Mouse (Mus musculus) macrophage (primary cell): Measurements from ENCODE around the gene Samd4b. TPM values are rescaled to one million over a fixed set of nuclear protein-coding genes. Genes with fewer than 3 reads are reported as not detected.
"Not testable (repeated sequence)": the region's sequence is repeated elsewhere in the genome, so short reads cannot be mapped to it uniquely, and the experiment has no call there.

ENCODE experiments used
- H3K27ac ChIP-seq: fragments of 350-480 bp; formaldehyde crosslinking; 2 replicates; pipeline ENCODE4 v1.9.0; 2021
- H3K36me3 ChIP-seq: fragments of 350-480 bp; formaldehyde crosslinking; 2 replicates; pipeline ENCODE4 v1.9.0; 2021; ENCODE audit errors: inconsistent target
- H3K4me3 ChIP-seq: fragments of 350-480 bp; formaldehyde crosslinking; 2 replicates; pipeline ENCODE4 v1.9.0; 2021; ENCODE audit errors: inconsistent target
- H3K79me2 ChIP-seq: fragments of 350-480 bp; formaldehyde crosslinking; 2 replicates; pipeline ENCODE4 v1.9.0; 2021; ENCODE audit errors: inconsistent target
- WGBS: methylation state at CpG from one replicate; pipeline ENCODE4 v1.1.7; 2026; ENCODE audit warnings: inconsistent platforms; ENCODE audit not compliant: missing documents; 5-methylcytosine and 5-hydroxymethylcytosine counted together
- polyA plus RNA-seq: library from polyadenylated mRNA; stranded (reverse); fragments of 250-400 nt; gene quantifications from 3 replicates; pipeline ENCODE4 v1.2.4, GENCODE M21; 2018; ENCODE audit warnings: inconsistent platforms

Gene Samd4b
- polyA plus RNA-seq, 1 experiment from 2014 or later, result 25.5 TPM

DNA sequence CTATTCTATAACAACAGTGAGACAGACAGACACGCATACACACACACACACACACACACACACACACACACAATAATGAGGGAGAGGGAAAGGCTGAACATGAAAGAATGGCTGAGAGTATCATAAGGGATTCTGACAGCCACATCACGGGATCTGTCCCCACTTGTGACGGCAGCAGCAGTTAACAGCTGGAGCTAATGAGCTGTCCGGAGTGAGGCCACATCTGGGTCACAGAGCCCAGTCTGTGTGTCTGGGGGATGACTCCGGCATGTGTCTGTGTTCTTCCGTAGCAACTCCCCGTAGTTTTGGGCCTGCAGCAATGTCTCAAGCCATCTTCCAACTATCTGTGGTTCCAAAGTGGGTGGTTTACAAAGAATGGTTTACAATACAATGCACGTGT lies 65.9 kb downstream of the Samd4b start:
- Histone ChIP-seq H3K36me3 (no peaks in the 10 kb centered on the region), H3K79me2 (no peaks in the 10 kb centered on the region), H3K4me3 (no peak overlapping the region), H3K27ac (no peak overlapping the region)
- 96% methylated on average over 7 of the region's 8 CpGs for WGBS

DNA sequence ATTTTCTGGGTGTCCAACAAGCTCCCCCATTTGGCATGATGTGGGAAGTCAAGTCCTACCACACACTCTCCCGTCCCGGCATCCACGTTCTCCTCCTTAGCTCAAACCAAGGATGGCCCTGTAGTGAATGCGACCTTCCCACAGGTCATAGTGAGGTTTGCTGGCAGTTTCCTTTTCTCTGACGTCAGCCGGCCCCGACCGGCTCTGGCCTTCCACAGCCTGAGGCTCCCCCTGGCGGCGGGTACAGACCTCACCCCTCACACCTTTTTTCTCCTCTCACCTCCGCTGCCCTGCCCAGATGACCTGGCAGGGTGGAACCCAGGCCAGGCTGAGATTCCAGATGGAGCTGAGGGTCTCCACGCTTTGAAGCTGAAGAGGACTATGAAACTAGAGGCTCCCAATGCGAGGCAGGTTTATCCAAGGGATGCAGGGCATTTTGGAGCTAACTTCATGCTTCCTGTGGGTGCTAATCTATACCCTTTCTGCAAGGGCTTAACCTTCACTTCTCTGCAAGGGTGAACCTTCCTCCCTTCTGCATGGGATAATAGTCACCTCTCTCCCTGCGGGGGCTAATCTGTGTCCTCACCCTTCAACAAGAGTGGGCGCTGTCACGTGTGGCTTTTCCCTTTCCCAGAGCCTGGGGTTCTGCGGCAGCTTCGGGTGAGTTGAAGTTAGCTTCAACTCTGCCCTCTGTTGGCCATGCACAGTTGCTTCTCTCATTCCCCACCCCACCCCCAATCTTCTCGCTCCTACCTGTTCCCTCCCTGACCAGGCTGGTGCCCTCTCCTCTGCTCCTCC lies 69.8 kb downstream of the Samd4b start:
- Histone ChIP-seq H3K36me3 (no peaks in the 10 kb centered on the region), H3K79me2 (no peaks in the 10 kb centered on the region), H3K27ac (no peak overlapping the region), H3K4me3 (no peak overlapping the region)
- 1% methylated on average over 17 of the region's 19 CpGs for WGBS

DNA sequence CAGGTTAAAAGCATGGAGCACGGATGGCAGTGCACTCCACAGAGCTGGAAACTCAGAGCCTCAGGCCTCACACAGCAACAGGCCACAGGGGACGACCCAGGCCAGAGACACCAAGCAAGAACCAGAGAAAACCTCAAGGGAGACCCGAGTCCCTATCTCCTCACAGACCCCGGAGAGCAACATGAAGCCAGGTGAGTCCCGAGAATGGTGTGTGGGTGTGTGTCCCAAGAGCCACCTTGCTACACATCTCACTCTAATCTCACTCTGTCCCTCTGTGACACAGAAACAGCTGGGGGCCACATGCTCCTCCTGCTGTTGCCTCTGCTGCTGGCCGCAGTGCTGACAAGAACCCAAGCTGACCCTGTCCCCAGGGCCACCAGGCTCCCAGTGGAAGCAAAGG lies 75.4 kb downstream of the Samd4b start, which contains the start of gene Ifnl3:
TSS of gene Ifnl3 (plus strand) at position 301 of the 400 bp plus-strand sequence.
- not testable (repeated sequence) for H3K79me2 ChIP-seq, H3K36me3 ChIP-seq, H3K27ac ChIP-seq, H3K4me3 ChIP-seq
- WGBS, result no CpG with 5 or more reads among the region's 6 CpGs

DNA sequence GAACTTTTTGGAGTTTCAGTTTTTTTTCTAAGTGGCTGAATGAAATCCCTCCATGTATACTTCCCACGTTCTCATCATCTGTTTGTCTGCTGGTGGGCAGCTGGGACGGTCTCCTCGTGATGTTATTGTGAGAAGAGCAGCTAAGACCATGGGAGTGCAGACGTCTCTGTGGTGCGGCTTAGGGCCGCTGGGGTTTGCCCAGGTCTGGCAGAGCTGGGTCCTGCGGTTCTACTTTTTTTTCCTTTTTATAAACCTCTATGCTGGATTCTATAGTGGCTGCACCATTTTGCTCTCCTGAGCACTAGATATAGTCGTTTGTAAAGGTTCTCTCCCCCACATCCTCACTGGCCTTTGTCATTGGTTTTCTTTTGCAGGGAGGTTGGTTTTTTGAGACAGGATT lies 86.5 kb downstream of the Samd4b start:
- H3K4me3 ChIP-seq, result no peak overlapping the region
- WGBS, result 70% methylated on average over 8 of the region's 8 CpGs
- H3K36me3 ChIP-seq, result no peaks in the 10 kb centered on the region
- H3K27ac ChIP-seq, result no peak overlapping the region
- H3K79me2 ChIP-seq, result no peaks in the 10 kb centered on the region

DNA sequence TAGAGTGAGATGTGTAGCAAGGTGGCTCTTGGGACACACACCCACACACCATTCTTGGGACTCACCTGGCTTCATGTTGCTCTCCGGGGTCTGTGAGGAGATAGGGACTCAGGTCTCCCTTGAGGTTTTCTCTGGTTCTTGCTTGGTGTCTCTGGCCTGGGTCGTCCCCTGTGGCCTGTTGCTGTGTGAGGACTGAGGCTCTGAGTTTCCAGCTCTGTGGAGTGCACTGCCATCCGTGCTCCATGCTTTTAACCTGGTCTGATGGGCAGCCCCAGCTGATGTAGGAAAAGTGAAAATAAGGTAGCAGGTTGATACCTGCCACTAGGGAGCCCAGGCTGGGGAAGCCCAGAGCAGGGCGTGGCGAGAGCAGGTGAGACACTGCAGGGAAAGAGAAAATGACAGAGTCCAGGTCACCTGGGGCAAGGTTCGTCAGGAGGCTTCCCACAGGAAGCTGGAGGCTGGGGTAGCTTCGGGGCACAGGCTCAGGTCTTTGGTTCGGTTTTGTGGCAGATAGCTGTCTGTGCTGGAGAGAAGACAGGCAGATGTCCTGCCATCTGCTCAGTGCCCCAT lies 87.5 kb downstream of the Samd4b start, which contains the start of gene Ifnl2:
TSS of gene Ifnl2 (minus strand) at position 51 of the 570 bp plus-strand sequence.
- H3K4me3 ChIP-seq, H3K79me2 ChIP-seq, H3K27ac ChIP-seq, H3K36me3 ChIP-seq: not testable (repeated sequence)
- WGBS, result 71% methylated on average over 7 of the region's 8 CpGs

DNA sequence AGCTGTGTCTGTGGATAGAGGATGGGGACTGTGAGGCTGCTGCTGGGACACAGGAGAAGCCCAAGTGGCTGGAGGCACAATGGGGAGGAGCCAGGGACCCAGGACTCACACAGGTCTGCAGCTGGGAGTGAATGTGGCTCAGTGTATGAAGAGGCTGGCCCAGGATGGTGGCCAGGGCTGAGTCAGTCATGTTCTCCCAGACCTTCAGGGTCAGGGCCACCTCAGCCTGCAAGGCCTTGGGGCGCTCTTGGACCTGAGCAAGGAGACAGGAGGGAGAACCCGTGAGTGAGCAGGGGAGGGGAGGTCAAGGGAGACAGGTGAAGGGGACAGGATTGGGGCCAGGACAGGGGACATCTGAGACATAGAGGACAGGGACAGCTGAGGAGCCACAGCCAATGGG lies 88.8 kb downstream of the Samd4b start:
- not testable (repeated sequence) for H3K79me2 ChIP-seq, H3K27ac ChIP-seq, H3K4me3 ChIP-seq, H3K36me3 ChIP-seq
- WGBS, result no CpG with 5 or more reads among the region's 2 CpGs

DNA sequence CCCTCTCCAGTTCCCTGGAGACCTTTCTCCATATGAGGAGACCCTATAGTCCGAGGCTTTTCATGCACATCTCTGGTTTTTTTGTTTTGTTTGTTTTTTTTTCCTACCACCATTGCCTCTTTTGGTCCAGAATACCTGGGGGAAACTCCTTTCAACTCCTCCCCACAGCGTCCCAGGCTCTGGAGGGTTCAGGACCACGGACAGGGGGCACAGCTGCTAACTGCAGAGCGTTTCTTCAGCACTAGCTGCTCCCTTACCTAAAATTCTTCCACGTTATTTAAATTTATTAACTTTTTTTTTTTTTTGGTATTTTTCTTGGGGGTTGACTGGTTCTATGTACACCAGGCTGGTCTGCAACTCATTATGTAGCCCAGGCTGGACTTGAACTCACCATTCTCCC lies 92.4 kb downstream of the Samd4b start:
- H3K4me3 ChIP-seq, result no peak overlapping the region
- 8% methylated on average over 5 of the region's 5 CpGs for WGBS
- H3K27ac ChIP-seq, result no peak overlapping the region
- H3K36me3 ChIP-seq, result no peaks in the 10 kb centered on the region
- H3K79me2 ChIP-seq, result no peaks in the 10 kb centered on the region

DNA sequence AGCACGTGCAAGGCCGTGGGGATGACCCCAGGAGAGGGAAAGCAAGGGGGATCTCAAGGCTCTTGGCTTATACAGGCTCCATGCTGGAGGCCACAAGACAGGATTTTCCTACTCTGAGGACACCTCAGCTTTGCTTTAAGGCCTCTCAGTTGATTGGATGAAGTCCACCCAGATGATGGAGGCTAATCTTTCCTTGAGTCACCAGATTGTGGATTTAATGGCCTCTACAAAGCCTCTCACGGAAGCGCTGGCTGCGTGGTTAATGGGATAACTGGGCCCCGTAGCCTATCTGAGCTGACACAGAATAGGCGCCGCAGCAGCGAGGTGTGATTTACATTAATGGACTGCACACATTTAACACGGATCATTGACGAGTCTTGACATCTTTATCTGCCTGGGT lies 102.5 kb downstream of the Samd4b start:
- H3K36me3 ChIP-seq, result no peaks in the 10 kb centered on the region
- WGBS, result 97% methylated on average over 11 of the region's 11 CpGs
- H3K4me3 ChIP-seq, result no peak overlapping the region
- no peak overlapping the region for H3K27ac ChIP-seq
- no peaks in the 10 kb centered on the region for H3K79me2 ChIP-seq

DNA sequence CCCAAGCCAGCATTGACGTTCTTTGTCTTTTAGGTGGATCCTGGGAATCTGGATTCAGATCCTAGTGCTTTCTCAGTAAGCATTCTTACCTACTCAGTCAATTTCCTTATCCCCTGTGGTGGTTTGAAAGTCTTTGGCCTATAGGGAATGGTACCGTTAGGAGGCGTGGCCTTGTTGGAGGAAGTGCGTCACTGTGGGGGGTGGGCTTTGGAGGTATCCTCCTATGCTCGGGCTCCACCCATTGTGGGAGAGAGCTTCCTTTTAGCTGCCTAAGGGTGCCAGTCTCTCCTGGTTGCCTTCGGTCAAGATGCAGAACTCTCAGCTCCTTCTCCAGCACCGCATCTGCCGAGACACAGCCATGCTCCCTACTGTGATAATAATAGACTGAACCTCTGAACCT lies 105.6 kb downstream of the Samd4b start:
- no peak overlapping the region for H3K27ac ChIP-seq
- H3K4me3 ChIP-seq, result no peak overlapping the region
- 88% methylated on average over 8 of the region's 8 CpGs for WGBS
- H3K36me3 ChIP-seq, result no peaks in the 10 kb centered on the region
- no peaks in the 10 kb centered on the region for H3K79me2 ChIP-seq

DNA sequence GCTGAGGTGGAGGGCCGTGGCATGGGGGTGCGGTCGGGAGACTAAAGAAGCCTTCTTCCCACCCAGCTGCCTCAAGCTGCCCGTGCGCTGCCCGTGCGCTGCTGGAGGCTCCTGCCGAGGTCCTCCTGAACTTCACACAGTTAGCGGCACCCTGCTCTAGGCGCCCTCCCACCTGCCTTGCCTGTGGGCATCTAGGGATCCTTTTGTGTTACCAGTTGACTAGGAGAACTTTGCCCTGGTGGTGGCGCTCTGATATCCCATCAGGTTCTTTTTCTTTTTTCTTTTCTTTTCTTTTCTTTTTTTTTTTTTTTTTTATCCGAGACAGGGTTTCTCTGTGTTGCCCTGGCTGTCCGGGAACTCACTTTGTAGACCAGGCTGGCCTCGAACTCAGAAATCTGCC lies 107.0 kb downstream of the Samd4b start:
- WGBS, result 55% methylated on average over 14 of the region's 14 CpGs
- no peak overlapping the region for H3K4me3 ChIP-seq
- no peaks in the 10 kb centered on the region for H3K79me2 ChIP-seq
- no peak overlapping the region for H3K27ac ChIP-seq
- H3K36me3 ChIP-seq, result no peaks in the 10 kb centered on the region

DNA sequence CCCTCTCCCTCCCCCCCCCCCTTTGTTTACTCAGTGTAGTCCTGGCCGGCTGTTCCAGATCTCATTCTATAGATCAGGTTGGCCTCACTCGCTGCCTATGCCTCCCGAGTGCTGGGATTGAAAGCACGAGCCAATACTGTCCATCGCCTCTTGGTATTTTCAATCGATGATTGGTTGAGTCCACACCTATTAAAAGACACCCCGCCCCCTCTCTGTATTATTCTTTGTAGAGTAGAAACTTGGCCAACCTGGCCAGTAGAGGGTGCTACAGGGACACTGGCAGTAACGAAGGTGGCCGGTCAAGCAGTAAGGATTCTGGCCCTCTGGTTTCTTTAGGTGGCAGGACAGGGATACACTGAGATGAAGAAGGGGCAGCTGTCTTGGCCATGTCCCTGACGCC lies 107.5 kb downstream of the Samd4b start:
- Histone ChIP-seq H3K79me2 (no peaks in the 10 kb centered on the region), H3K36me3 (no peaks in the 10 kb centered on the region), H3K4me3 (no peak overlapping the region), H3K27ac (no peak overlapping the region)
- WGBS, result 10% methylated on average over 10 of the region's 10 CpGs

DNA sequence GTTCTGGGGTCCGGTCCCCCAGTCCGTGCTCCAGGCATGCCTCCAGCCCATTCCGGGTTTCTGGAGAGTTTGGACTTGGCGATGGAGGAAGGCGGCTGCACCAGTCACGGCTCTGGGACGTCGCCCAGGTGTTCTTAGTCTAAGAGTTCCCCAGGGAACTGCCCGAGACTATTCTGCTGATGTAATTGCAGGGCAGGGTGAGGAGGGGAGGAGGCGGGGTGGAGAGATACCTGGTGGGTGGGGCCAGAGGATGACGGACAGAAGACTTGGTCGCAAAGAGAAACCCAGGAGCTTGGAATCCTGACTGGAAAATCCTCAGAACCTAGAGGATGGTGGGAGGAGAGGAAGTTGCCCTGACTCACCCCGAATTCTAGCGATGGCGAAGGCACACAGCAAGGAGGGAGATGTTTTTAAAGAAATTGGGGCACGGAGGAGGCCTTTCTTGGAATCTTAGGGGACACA lies 109.9 kb downstream of the Samd4b start:
- no peaks in the 10 kb centered on the region for H3K79me2 ChIP-seq

DNA sequence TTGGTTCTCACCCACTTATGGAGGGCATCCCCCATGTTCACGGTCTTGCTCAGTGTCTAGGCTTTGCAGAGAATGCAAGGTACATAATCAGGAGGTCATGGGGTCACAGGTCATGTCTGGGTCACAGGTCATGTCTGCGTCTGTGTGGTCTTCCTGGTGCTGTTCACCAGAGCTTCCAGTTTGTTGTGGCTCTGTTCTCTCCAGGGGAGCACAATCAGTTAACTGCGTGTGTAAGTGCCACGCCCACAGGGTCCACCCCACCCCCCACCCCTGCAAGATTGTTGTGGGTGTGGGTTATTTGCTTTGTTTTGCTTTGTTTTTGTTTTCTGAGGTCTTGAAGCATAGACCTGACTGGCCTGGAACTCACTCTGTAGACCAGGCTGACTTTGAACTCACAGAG lies 113.8 kb downstream of the Samd4b start:
- Histone ChIP-seq H3K27ac (no peak overlapping the region), H3K36me3 (no peaks in the 10 kb centered on the region), H3K79me2 (no peaks in the 10 kb centered on the region), H3K4me3 (no peak overlapping the region)
- WGBS, result 87% methylated on average over 4 of the region's 4 CpGs

More for the DNA sequence above, 109.9 kb downstream of the Samd4b start:
- H3K27ac ChIP-seq, result no peak overlapping the region
- 10% methylated on average over 16 of the region's 16 CpGs for WGBS
- H3K4me3 ChIP-seq, result no peak overlapping the region
- no peaks in the 10 kb centered on the region for H3K36me3 ChIP-seq

DNA sequence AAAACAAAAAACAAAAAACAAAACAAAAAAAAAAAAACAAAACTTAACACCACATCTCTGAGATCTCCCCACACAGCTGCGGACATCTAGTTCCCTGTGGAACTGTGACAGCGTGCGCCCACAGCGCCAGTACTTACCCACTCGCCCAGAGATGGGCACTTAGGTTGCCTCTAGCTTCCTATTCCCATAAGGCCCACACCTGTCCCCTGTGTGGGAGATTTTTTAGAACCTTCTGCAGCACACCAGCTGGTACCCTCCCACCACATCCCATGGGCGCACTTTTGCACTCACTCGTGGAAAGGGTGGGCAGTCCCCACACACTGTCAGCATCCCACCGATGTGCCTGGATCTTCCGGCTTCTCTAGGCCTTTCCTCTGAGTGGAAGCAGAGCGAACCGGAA lies 115.1 kb downstream of the Samd4b start:
- Histone ChIP-seq H3K4me3 (no peak overlapping the region), H3K27ac (no peak overlapping the region), H3K79me2 (no peaks in the 10 kb centered on the region), H3K36me3 (no peaks in the 10 kb centered on the region)
- WGBS, result 91% methylated on average over 11 of the region's 11 CpGs

DNA sequence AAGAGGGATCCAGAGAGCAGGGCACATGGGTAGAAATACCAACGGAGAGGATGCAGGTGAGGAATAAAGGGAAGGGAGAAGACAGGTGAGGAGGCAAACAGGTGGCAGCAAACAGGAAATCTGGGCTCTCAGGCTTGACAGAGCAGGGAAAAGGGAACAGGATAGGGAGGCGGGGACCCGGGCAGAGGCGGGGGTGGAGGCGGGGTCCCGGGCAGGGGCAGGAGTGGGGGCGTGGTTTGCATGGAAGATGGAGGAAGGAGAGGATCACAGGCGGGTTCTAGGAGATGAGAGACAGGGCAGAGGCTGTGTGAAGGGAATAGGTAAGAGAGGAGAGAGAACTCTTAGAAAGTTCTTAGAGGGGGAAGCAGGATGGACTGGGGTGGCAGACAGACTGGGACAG lies 119.1 kb downstream of the Samd4b start:
- Histone ChIP-seq H3K27ac (no peak overlapping the region), H3K79me2 (no peaks in the 10 kb centered on the region), H3K4me3 (no peak overlapping the region), H3K36me3 (no peaks in the 10 kb centered on the region)
- 8% methylated on average over 6 of the region's 8 CpGs for WGBS
